Mouse (Mus musculus) heart, postnatal 14 days (tissue): Measurements from ENCODE around the gene Dnmt3l. TPM values are rescaled to one million over a fixed set of nuclear protein-coding genes. Genes with fewer than 3 reads are reported as not detected.

ENCODE experiments used
- DNase-seq, 2 experiments: peaks; one replicate each; pipeline ENCODE4 v3.0.0; 2021 to 2022
- intact Hi-C: fragments of 180-260 bp; cut with DNase I; formaldehyde crosslinking; loops from one replicate; pipeline ENCODE4 v1.15.1; 2025
- total RNA-seq, 2 experiments: library from RNA; stranded (reverse); gene quantifications; 2 replicates each; pipeline ENCODE4 v1.2.3; 2021

Dnmt3l gene
- total RNA-seq, 2 experiments from 2014 or later: not detected

DNA sequence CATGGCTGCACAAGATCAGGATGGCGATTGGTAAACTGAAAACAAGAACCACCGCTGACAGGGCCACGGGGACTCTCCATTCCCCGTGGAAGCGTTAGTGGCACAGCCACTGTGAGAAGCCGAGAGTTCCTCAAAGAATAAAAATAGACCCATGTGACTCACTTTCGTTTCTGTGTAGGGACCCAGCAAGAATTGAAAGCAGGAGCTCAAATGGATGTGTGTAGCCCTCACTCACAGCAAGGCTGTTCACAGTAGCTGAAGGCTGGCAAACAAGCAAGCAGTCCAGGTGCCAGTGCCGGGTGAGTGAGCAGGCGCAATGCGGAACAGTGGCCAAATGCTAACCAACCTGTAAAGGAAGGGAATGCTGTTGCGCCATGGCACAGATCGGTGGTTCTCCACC lies 63.8 kb downstream of the Dnmt3l start:
- DNase-seq: no peak
- intact Hi-C loops: no loop called here

Other genes starting within 250 kb of the Dnmt3l start
- gene Gm9639, start 246.9 kb upstream of the Dnmt3l start, total RNA-seq: not detected
- gene Gm19668, start 242.8 kb upstream of the Dnmt3l start, total RNA-seq: not detected
- not detected for gene Gm9507, start 230.1 kb upstream of the Dnmt3l start, total RNA-seq
- not detected for gene Gm2696, start 227.3 kb upstream of the Dnmt3l start, total RNA-seq
- gene Krtap10-4, start 214.9 kb upstream of the Dnmt3l start, total RNA-seq: not detected
- gene Krtap10-10, start 206.0 kb upstream of the Dnmt3l start, total RNA-seq: not detected
- gene Gm36176, start 195.1 kb upstream of the Dnmt3l start, total RNA-seq: not detected
- gene Gm10318, start 189.1 kb upstream of the Dnmt3l start, total RNA-seq: not detected
- not detected for gene Gm3285, start 180.0 kb upstream of the Dnmt3l start, total RNA-seq
- under 1 TPM; 0.72 to 0.78 TPM for gene Lrrc3, start 139.4 kb upstream of the Dnmt3l start, total RNA-seq
- gene Trpm2, start 71.4 kb upstream of the Dnmt3l start, total RNA-seq: 1 to 10 TPM in 1 of 2 experiments, under 1 TPM in 1; 0.34 to 1.5 TPM
- gene 1810043G02Rik, start 63.4 kb upstream of the Dnmt3l start, total RNA-seq: 10 to 100 TPM in 1 of 2 experiments, 1 to 10 TPM in 1; 8.1 to 10.2 TPM
- gene Pfkl, start 31.9 kb upstream of the Dnmt3l start, total RNA-seq: 100 to 1,000 TPM; 104 to 107 TPM
- under 1 TPM in 1 of 2 experiments, not detected in 1; 0.12 TPM for gene Aire, start 1.7 kb downstream of the Dnmt3l start, total RNA-seq
- 1 to 10 TPM; 5.5 to 6.0 TPM for gene Icosl, start 27.4 kb downstream of the Dnmt3l start, total RNA-seq
- 100 to 1,000 TPM; 380 to 389 TPM for gene D10Jhu81e, start 127.8 kb downstream of the Dnmt3l start, total RNA-seq
- gene Pwp2, start 143.2 kb downstream of the Dnmt3l start, total RNA-seq: 1 to 10 TPM; 7.0 to 8.2 TPM
- 10 to 100 TPM; 42.0 to 42.8 TPM for gene Trappc10, start 202.7 kb downstream of the Dnmt3l start, total RNA-seq